Mouse (Mus musculus): ENCODE data around the gene Ldha.
"Not testable (repeated sequence)": the region's sequence is repeated elsewhere in the genome, so short reads cannot be mapped to it uniquely, and the experiment has no call there.

The Ldha gene

DNA sequence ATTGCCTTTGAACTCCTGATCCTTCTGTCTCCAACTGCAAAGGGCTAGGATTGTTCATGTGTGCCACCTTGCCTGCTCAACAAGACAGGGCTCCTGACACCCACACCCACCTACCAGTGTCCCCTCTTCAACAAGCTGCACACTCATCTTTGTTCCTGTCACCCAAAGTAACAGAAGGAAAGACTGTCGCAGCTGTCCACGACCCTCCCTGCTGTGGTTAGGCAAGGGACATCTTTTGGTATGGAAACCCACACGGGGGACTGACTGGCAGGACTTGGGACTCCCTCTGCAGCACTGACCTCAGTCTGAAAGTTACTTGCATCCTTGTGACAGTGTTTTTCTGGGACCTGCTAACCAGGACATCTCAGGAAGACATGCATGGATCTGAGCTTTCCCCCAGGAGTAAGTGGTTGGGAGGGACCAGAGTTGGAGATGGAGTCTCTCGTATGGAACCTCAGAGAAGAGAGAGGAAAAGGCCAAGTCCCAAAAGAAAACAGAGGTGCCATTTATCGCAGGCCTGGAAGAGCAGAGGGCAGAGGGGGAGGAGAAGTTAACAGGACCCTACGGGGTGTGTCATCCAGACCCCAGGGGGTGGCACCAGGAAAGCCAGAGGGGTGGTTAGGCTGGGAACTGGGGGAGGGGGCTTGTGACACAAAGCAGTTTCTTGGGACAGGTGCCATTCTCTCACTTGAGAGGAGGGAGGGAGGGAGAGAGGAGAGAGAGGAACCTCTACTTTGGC lies at the start of gene Ldha:
Gene Ldha, plus strand, starts transcription at position 689 of the 739 bp plus-strand sequence.
- no peak for ATAC-seq (ENCODE audit: low TSS enrichment)

DNA sequence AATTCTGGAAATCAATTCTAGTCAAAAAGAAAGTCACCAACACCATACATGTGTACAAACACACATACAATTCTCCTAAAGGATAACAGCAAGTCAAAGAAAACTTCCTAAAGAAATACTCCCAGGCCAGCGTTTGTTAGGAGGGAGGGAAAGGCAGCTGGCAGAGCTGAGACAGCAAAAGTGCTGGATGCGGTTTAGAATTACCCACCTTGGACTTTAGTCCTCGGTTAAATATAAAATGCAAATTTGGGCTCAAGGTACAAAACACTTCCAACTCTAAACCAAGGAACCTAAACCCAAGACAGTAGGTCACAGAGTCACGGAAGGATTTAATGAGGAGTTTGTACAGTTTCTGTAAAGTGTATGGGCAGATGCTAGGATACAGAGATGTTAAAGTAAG lies 47.4 kb upstream of the Ldha start:
- ATAC-seq (ENCODE audit: low TSS enrichment): no peak

DNA sequence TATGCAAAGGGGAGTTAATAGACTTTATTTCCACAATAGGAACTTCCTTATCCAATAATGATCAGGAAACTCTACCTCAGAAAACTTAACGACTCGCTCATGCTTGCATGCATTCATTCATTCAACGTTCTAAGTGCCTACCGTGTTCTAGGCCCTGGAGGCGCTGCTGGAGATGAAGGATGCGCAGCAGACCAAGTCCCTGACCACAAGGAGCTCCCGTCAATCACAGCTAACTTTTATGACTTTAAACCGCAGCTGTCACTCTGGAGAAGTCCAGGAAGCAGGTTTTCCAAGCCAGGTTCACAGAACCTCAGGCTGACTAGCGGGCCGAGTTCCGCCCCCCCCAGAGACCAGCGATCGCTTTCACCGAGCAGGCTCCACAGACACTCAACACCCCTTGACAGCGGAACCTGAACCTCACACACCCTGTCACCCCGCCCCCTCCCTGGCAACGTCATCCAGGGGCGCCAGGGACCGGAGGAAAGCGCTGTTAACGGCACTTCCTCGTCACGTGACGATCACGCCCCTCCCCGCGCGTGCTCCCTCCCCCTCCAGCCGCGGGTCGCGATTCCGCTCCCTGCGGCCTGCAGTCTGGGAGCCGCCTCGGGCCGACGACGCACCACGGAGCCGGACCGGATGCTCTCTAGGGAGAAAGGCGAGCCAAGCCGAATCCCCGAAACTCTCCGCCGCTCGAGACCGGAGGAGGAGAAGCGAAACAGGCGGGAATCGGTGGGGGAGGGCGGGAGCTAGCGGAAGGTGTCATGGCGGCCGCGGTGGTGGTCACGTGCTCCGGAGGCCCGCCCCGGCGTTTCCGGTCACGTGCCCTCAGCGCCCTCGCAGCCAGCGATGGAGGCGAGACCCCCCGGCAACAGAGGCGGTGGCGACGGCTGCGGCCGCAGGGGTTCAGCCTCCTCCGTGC lies 45.7 kb upstream of the Ldha start, which contains the start of the genes Hps5 and Gtf2h1:
Gene Hps5, minus strand, starts transcription at position 778 of the 919 bp plus-strand sequence.
Gene Gtf2h1, plus strand, starts transcription at position 817 of the 919 bp plus-strand sequence.
- peak; percentile 96 for ATAC-seq (ENCODE audit: low TSS enrichment)

DNA sequence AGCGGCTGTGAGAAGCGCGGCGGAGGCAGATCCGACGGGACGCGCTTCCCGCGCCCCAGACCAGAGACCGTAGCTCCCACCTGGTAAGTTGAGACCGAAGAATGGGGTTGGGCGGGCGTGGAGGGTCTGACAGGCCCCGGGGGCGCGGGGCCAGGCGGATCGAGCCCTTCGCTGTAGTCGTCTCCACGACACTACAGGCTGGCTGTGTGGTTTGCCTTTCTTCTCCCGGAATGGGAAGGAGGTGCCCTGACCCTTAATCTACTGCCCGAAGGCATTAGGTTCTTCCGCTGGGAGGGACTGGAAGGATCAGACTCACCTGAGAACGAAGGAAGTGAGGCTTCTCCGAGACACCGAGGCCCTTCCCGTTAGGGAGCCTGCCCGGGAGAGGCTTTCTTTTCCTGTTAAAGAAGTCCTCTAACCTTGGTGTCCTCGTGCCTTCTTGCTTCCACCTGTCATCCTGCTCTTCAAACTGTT lies 45.0 kb upstream of the Ldha start:
- ATAC-seq (ENCODE audit: low TSS enrichment): peak; percentile 8; the same call in 1 of the 2 replicates

DNA sequence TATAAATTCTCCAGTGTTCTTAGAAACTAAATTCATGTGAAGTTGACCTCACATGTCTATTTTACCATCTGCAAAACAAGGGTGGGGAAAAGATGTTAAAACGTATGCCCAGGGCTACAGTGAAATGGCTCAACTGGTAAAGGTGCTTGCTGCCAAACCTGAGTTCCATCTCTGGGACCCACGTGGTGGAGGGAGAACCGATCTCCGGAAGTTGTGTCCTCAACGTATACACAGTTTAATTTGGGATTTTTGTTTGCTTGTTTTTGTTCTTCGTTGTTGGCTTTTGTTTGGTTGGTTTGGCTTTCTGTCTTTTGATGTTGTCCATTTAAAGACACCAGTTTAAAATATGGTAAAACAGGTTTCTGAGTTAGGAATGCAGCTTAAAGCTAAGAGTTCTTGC lies 44.5 kb upstream of the Ldha start:
- ATAC-seq (ENCODE audit: low TSS enrichment): no peak

DNA sequence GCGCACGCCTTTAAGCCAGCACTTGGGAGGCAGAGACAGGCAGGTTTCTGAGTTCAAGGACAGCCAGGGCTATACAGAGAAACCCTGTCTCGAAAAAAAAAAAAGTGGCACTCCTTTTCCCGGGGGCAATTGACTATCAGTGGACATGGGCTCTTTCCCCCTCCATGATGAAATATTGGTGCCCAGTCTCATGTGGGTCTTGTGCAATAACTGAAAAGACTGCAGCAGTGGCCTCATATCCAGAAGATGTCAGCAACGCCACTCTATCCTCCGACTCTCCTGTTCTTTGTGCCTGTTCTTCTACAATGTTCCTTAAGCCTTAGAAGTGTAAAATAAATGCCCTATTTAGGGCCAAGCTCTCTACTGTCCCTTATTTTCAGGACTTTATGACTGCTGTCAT lies 30.9 kb upstream of the Ldha start:
- ATAC-seq (ENCODE audit: low TSS enrichment): no peak

DNA sequence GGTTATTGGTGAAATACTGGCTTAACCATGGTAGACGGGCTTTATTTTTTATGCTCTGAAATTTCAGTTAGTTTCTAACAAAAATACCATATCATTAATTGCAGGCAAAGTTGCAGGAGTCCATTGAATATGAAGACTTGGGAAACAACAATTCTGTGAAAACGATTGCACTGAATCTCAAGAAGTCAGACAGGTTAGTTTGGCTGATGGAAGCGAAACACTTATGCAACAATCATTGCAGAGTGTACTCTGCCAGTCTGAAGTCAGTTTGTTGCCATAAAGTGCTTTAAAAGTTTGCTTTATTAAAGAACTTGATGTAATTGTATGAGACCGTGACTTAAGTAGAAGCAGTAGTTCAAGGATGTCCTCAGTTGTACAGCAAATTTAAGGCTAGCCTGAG lies 27.3 kb upstream of the Ldha start:
- no peak for ATAC-seq (ENCODE audit: low TSS enrichment)

DNA sequence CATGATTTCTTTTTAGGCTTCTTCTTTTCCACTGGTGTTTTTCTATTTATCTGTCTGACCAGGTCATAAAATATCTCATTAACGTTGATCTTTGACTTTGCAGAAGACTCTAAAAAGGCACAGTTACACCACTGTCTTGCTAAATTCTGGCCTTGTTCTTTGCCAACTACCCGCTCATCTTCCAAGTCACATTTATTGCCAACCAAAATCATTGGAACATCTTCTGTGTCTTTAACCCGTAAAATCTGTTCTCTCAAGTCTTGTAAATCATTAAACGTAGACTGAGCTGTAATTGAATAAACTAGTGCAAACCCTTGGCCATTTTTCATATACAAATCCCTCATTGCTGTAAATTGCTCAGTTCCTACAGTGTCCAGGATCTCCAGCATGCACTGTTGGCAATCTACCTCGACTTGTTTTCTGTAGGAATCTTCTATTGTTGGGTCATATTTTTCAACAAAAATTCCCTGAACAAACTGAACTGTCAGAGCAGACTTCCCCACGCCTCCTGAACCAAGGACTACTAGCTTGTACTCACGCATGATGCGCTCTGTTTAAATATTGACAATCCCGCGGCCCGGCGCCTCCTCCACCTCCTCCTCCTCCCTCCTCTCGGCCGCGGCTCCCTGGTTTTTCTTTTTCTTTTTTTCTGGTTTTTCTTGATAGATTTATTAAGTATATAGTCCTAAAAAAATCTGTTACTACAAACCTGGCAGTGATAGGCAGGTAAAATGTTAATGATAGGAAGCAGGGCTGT lies 20.2 kb upstream of the Ldha start:
- not testable (repeated sequence) for ATAC-seq (ENCODE audit: low TSS enrichment)

DNA sequence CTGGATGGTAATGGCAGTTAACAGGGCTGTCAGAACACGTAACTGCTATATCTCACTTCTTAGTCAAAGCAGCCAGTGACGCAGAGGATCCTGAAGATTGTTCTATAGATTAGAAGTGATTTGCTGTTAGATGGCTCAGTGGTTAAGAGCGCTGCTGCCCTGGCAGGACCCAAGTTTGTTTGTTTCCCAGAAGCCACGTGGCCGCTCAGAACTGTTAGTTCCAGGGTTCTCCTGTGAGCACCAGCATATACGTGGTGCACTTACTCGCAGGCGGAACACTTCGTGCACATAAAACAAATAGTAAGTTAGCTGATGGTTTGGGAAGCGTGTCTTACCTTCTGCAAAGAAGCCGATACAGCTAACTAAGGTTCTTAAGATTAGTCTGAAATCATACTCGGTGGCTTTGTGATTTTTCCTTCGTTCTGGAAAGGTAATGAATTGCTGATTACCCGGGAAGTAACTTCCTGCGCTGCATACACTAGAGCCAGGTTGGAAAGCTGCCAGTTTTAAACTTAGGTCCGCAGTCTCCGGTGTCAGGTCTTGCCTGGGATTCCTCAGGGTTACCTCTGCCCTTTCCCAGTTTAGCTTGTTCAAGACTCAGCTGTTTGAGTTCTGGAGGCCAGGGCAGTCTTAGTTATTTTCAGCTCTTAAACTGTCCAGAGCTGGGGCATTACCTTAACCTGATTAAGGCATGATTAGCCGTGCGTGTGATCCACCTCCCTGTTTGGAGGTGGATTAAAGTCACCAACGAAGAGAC lies 14.1 kb upstream of the Ldha start:
- ATAC-seq (ENCODE audit: low TSS enrichment): no peak

DNA sequence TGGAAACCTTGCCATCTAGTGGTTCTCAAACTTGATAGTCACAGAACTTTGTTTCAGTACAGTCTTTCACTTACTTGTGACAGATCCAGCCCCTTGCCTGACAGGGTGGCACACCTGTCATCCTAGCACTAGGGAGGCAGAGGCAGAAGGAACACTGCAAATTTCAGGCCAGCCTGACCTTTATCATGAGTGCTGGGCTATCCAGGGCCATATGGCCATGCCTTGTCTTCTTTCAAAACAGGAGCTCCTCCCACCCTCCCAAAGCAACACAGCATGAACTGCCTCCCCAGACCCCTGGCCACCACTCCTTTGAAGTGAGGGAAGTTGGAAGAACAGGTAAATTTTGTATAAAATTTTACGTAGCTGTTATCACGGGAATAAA lies 13.5 kb upstream of the Ldha start:
- ATAC-seq (ENCODE audit: low TSS enrichment): no peak

DNA sequence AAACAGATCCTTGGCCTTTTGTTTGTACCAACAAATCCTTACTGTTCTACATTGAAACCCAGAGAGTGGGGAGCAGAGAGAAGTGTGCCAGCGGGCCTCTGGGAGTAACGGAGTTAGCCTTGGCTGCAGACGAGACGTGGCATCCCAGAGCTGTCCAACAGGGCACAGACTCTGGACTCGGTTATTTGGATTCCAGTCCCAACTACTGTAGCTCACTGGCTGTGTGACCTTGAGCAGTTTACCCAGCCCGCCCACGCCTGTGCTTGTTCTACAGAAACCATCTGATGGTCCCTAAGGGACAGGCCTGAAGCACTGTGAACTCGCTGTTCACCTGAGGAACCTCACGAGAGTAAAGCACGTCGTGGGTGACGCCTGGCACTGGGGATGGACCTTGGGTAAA lies 11.4 kb upstream of the Ldha start:
- no peak for ATAC-seq (ENCODE audit: low TSS enrichment)

DNA sequence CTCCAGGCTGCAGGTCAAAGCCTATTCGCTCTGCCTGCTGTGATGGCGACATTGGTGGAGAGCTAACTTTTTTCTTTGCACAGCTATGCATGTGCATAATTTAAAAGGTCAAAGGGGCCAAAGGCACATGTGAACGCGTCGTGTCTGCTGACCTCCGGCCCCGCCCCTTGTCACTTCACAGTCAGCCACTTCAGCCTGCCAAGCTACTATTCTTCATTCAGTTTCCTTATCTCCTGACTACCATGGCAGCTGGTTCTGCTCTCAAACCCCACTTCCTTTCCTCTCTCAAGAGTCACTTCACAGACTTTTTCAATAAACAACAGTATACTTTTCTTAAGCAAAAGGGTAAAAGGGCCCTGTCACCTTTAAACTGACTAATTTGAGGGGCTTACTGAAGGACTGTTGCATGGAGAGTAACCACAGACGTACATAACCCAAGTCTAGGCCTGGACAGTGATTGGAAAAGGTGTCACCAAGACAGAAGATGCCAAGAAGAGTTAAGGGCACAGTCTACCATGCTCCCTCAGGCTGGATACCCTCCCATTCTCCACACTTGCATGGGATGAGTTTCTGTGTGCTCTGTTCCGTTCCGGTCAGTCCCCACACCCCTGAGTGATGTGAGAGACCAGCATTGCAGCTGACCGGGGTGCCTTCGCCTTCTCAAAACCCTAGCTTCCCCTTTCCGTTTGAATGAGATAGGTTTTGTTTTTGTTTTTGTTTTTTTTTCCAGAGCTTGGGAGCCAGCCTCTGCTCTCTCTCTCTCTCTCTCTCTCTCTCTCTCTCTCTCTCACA lies 10.3 kb upstream of the Ldha start:
- no peak for ATAC-seq (ENCODE audit: low TSS enrichment)

DNA sequence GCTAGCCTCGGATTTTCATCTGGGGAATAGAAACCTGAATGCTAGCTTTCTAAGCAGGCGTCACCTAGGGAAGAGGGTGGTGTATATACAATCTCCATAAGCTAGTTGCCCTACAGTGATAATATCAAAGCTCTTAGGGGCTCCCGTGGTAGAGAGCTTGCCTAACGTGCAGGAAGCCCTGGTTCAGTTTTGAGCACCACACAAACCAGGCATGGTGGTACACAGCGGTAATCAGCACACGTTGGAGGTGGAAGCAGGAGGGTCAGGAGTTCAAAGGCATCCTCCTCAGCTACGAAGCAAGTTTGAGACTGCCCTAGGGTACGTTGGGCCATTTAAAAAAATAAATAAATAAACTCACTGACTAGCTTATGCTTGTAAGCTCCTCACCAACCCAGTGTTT lies 9.6 kb upstream of the Ldha start:
- no peak for ATAC-seq (ENCODE audit: low TSS enrichment)

DNA sequence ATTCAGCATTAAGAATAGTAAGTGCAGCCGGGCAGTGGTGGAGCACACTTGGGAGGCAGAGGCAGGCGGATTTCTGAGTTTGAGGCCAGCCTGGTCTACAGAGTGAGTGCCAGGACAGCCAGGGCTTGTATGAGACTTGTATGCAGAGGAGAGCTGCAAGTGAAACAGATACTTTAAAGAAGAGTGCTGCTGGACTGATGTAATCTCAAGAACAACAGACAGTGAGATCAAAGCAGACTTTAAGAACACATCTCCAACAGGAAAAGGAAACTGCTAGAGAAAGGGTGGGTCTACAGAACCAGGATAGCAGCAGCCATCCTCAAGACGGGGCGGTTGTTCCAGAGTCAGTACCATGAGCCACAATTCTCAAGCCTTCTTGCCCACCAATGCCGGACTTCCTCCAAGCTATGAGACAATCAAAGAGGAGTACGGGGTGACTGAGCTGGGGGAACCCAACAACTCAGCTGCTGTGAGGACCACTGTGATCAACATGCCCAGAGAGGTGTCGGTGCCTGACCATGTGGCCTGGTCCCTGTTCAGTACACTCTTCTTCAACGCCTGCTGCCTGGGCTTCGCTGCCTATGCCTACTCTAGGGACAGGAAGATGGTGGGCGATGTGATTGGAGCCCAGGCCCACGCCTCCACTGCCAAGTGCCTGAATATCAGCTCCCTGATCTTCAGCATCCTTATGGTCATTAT lies 9.0 kb upstream of the Ldha start:
- not testable (repeated sequence) for ATAC-seq (ENCODE audit: low TSS enrichment)

DNA sequence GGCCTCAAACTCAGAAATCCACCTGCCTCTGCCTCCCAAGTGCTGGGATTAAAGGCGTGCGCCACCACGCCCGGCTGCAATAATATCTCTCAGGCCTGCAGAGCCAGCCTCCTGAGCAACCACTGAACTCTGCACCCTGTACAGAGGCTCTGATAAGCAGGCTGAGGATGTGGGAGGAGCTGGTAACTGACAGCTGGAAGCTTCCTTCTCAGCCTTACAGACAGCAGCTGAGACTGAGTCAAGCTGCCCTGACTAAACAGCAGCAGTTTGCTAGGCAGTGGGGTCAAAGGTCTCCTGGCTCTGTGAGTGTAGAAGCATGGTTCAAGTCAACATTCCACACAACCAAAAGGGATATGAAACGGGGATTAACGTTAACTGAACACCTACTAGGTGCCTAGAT lies 8.0 kb upstream of the Ldha start:
- ATAC-seq (ENCODE audit: low TSS enrichment): no peak

DNA sequence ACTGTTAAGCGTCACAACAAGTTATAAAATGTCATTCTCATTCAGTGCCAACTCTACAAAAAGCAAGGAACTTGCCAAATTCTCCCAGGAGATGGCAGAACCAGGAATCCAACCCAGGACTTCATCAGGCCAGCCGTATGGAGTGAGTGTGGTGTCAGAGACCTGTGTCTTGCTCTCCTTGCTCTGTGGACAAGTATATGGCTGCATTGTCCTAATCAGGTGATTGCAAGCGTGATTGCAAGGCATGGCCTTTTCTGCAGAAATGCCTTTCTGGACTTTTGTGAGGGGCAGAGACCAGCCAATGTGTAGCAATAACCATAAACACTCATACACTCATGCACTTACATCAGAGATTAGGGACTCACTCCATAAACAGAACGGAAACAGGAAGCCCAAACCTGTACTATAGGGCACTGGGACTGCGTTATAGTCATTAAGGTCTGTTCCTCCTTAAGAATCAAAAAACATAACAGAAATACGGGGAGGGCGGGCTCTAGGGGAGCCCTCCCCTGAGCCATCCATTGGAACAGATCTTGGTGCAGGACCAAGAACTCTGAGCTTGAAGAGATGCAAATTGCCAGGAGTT lies 7.5 kb upstream of the Ldha start:
- ATAC-seq (ENCODE audit: low TSS enrichment): no peak

DNA sequence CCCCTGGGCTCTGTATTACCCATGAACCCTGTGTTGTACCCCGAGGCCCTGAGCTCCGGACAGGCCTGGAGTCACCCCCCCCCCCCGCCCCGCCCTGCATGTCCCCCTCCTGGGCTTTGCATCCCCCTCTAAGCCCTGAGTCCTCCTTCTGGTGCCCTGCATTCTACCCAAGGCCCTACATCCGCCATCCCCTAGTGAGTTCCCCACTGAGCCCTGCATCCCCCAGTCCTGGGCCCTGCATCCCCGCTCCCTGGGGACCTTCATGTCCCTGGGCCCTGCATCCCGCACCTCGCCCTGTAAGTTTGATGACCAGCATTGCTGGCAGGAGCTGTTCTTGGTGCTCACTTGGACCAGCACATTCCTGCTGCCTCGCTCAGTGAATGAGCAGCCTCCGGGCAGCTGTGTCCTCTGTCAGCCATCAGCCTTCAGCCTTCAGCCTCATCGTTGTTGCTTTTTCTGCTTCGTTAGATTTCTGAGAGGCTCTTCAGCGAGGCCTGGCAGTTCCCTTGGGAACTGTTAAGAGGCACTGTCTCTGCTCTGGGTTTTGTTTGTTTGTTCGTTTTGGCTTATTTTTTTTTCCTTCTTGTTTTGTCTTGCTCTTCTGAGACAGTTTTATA lies 6.2 kb upstream of the Ldha start:
- no peak for ATAC-seq (ENCODE audit: low TSS enrichment)

DNA sequence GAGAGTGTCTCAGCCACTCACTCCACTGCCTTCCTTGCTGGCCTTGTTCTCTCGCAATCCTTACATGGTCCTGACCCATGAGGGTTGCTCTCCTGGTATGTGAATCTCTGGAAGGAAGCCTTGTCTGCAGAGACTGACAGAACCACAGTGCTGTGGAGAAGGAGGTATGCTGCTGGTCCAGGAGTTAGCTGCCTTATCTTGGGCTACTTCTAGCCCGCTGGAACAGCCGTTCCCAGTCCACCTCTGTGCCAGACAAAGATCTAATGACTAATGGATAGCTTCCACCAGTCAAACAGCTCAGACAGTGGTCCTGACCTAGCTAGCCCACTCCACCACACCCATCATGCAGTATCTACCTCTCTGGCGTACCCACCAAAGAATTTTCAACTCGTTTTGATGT lies 4.9 kb upstream of the Ldha start:
- no peak for ATAC-seq (ENCODE audit: low TSS enrichment)

DNA sequence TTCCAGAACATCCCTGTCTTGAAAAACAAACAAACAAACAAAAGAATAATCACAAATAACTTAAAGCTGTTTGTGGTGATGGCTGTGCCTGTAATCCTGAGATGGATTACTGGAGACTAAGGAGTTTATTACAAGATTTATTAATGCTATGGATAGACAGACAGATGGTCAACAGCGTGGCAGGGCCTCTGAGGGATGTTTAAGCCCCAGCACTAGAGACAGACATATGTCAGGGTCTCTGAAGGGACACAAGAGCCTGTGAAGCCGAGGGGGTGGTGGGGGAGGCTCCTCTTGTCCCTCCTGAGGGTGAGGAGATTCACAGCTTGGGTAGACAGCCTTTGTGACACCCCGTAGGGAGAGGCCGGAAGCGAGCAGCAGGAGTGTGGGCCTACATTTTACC lies 4.2 kb upstream of the Ldha start:
- no peak for ATAC-seq (ENCODE audit: low TSS enrichment)

All from frontal cortex, adult (tissue).